Mouse (Mus musculus) lung, embryonic 14.5 days (tissue): ENCODE measurements around the gene Tex44. TPM values are rescaled to one million over a fixed set of nuclear protein-coding genes. Genes with fewer than 3 reads are reported as not detected.

Experiments used
- ATAC-seq: fragments of 200-750 bp; cut with Nextera tagmentation; 2 replicates; pipeline ENCODE4 v1.8.0; 2017; ENCODE audit warnings: mild to moderate bottlenecking, moderate TSS enrichment, moderate library complexity; ENCODE audit not compliant: insufficient read depth
- DNase-seq: peaks from one replicate; pipeline ENCODE4 v3.0.0-alpha.2; 2015
- H3K27ac ChIP-seq: fragments of 300-500 bp; sonication (generic); 2 replicates; pipeline ENCODE4 v1.5.1; 2014; ENCODE audit warnings: low read depth, mild to moderate bottlenecking, moderate library complexity
- H3K27me3 ChIP-seq: fragments of 300-500 bp; sonication (generic); 2 replicates; pipeline ENCODE4 v1.6.1; 2014; ENCODE audit warnings: low read length, control low read depth; ENCODE audit not compliant: insufficient read depth
- H3K36me3 ChIP-seq: fragments of 300-500 bp; sonication (generic); 2 replicates; pipeline ENCODE4 v1.6.1; 2014; ENCODE audit warnings: control low read depth; ENCODE audit not compliant: insufficient read depth
- H3K4me1 ChIP-seq: fragments of 300-500 bp; sonication (generic); 2 replicates; pipeline ENCODE4 v1.6.1; 2014; ENCODE audit warnings: antibody characterized with exemption, control low read depth; ENCODE audit not compliant: insufficient read depth
- H3K4me2 ChIP-seq: fragments of 300-500 bp; sonication (generic); 2 replicates; pipeline ENCODE4 v1.6.1; 2014; ENCODE audit warnings: mild to moderate bottlenecking
- H3K4me3 ChIP-seq: fragments of 300-500 bp; sonication (generic); 2 replicates; pipeline ENCODE4 v1.5.1; 2014; ENCODE audit warnings: low read depth, low read length
- H3K9ac ChIP-seq: fragments of 300-500 bp; sonication (generic); 2 replicates; pipeline ENCODE4 v1.6.1; 2014
- H3K9me3 ChIP-seq: fragments of 300-500 bp; sonication (generic); 2 replicates; pipeline ENCODE4 v1.6.1; 2016; ENCODE audit warnings: low read depth, low read length, control low read depth
- CTCF ChIP-seq: IDR thresholded peaks from 2 replicates; pipeline ENCODE4 v1.5.1; 2016; ENCODE audit warnings: antibody characterized with exemption, low read depth
- WGBS: fragments of 180-500 bp; shearing (Covaris S2); extraction: QIAGEN DNeasy Blood & Tissue Kit; methylation state at CpG from one replicate; pipeline ENCODE4 v1.1.7; 2014; 5-methylcytosine and 5-hydroxymethylcytosine counted together
- polyA plus RNA-seq: library from polyadenylated mRNA; unstranded; fragments of >200 nt; fragmentation: Nextera tagmentation; extraction: Ambion mirVana; gene quantifications from 2 replicates; pipeline ENCODE4 v1.2.1, GENCODE M21; 2014

Tex44 gene
- polyA plus RNA-seq = not detected in 2 replicates

GRCm38 (mm10) chr1:86426128-86426527 is at the start of gene Tex44, which contains the start of gene Nmur1:
TSS of gene Tex44 (plus strand) at chr1:86426329.
TSS of gene Nmur1 (minus strand) at chr1:86426228.
- H3K9me3 ChIP-seq = no peaks in the 10 kb centered on the region
- no peak for DNase-seq
- no peaks in the 10 kb centered on the region for H3K36me3 ChIP-seq
- no peak within 1 kb of the TSS for H3K9ac ChIP-seq
- H3K4me3 ChIP-seq = no peak within 1 kb of the TSS
- no peak within 1 kb of the TSS for H3K27ac ChIP-seq
- H3K4me2 ChIP-seq = no peak within 1 kb of the TSS
- 89% methylated on average over 8 of the region's 8 CpGs for WGBS
- no peaks in the 10 kb centered on the region for H3K27me3 ChIP-seq
- ATAC-seq = no peak
- H3K4me1 ChIP-seq = no peaks in the 10 kb centered on the region
- no peak for TF ChIP-seq CTCF

- TF ChIP-seq CTCF = no peak
- Histone ChIP-seq H3K4me3 (no peak overlapping the region), H3K36me3 (no peaks in the 10 kb centered on the region), H3K9ac (no peak overlapping the region), H3K9me3 (no peaks in the 10 kb centered on the region), H3K27ac (no peak overlapping the region), H3K27me3 (no peaks in the 10 kb centered on the region), H3K4me2 (no peak overlapping the region), H3K4me1 (no peaks in the 10 kb centered on the region)
- ATAC-seq (no peak), DNase-seq (no peak)
- WGBS = 62% methylated on average over 5 of the region's 5 CpGs
Measured at GRCm38 (mm10) chr1:86376354-86376753, 49.8 kb upstream of the Tex44 start.

GRCm38 (mm10) chr1:86378662-86379061 is 47.5 kb upstream of the Tex44 start:
- no peak overlapping the region for H3K4me3 ChIP-seq
- no peak overlapping the region for H3K9ac ChIP-seq
- H3K27ac ChIP-seq = no peak overlapping the region
- no peaks in the 10 kb centered on the region for H3K36me3 ChIP-seq
- no peaks in the 10 kb centered on the region for H3K9me3 ChIP-seq
- TF ChIP-seq CTCF = no peak
- no peak overlapping the region for H3K4me2 ChIP-seq
- WGBS = 41% methylated on average over 6 of the region's 6 CpGs
- ATAC-seq (no peak), DNase-seq (no peak)
- no peaks in the 10 kb centered on the region for H3K4me1 ChIP-seq
- H3K27me3 ChIP-seq = no peaks in the 10 kb centered on the region

GRCm38 (mm10) chr1:86379161-86379569 is 47.0 kb upstream of the Tex44 start:
- ATAC-seq = no peak
- TF ChIP-seq CTCF = no peak
- H3K36me3 ChIP-seq = no peaks in the 10 kb centered on the region
- no peaks in the 10 kb centered on the region for H3K27me3 ChIP-seq
- H3K27ac ChIP-seq = peak overlapping the region; percentile 48; the same call in 1 of the 2 replicates
- no peaks in the 10 kb centered on the region for H3K9me3 ChIP-seq
- H3K9ac ChIP-seq = no peak overlapping the region
- H3K4me3 ChIP-seq = no peak overlapping the region
- H3K4me1 ChIP-seq = no peaks in the 10 kb centered on the region
- no peak overlapping the region for H3K4me2 ChIP-seq
- DNase-seq = no peak
- 60% methylated on average over 9 of the region's 9 CpGs for WGBS

GRCm38 (mm10) chr1:86381027-86381426 is 45.1 kb upstream of the Tex44 start:
- no peaks in the 10 kb centered on the region for H3K9me3 ChIP-seq
- WGBS = 23% methylated on average over 13 of the region's 13 CpGs
- peak; percentile 75 for ATAC-seq
- no peak overlapping the region for H3K27ac ChIP-seq
- H3K36me3 ChIP-seq = no peaks in the 10 kb centered on the region
- H3K4me1 ChIP-seq = no peaks in the 10 kb centered on the region
- DNase-seq = peak; percentile 83
- H3K27me3 ChIP-seq = no peaks in the 10 kb centered on the region
- TF ChIP-seq CTCF = peak; percentile 76
- no peak overlapping the region for H3K9ac ChIP-seq
- no peak overlapping the region for H3K4me3 ChIP-seq
- H3K4me2 ChIP-seq = peak overlapping the region; percentile 39

- H3K4me3 ChIP-seq = no peak overlapping the region
- 2% methylated on average over 11 of the region's 11 CpGs for WGBS
- DNase-seq = peak; percentile 87
- no peaks in the 10 kb centered on the region for H3K36me3 ChIP-seq
- H3K9me3 ChIP-seq = no peaks in the 10 kb centered on the region
- H3K27me3 ChIP-seq = no peaks in the 10 kb centered on the region
- peak; percentile 48 for ATAC-seq
- no peaks in the 10 kb centered on the region for H3K4me1 ChIP-seq
- peak; percentile 96 for TF ChIP-seq CTCF
- H3K27ac ChIP-seq = no peak overlapping the region
- no peak overlapping the region for H3K9ac ChIP-seq
- H3K4me2 ChIP-seq = no peak overlapping the region
Measured at GRCm38 (mm10) chr1:86389230-86389629, 36.9 kb upstream of the Tex44 start.

- H3K4me1 ChIP-seq = no peaks in the 10 kb centered on the region
- WGBS = 58% methylated on average over 2 of the region's 2 CpGs
- H3K9ac ChIP-seq = no peak overlapping the region
- no peak overlapping the region for H3K4me3 ChIP-seq
- no peak for TF ChIP-seq CTCF
- H3K27ac ChIP-seq = no peak overlapping the region
- no peaks in the 10 kb centered on the region for H3K27me3 ChIP-seq
- ATAC-seq = no peak
- no peaks in the 10 kb centered on the region for H3K36me3 ChIP-seq
- no peak overlapping the region for H3K4me2 ChIP-seq
- no peaks in the 10 kb centered on the region for H3K9me3 ChIP-seq
- no peak for DNase-seq
Measured at GRCm38 (mm10) chr1:86391425-86391824, 34.7 kb upstream of the Tex44 start.

GRCm38 (mm10) chr1:86393219-86393618 is 32.9 kb upstream of the Tex44 start:
- H3K27ac ChIP-seq = no peak overlapping the region
- 69% methylated on average over 3 of the region's 3 CpGs for WGBS
- no peaks in the 10 kb centered on the region for H3K27me3 ChIP-seq
- H3K36me3 ChIP-seq = no peaks in the 10 kb centered on the region
- no peak for TF ChIP-seq CTCF
- no peaks in the 10 kb centered on the region for H3K9me3 ChIP-seq
- no peaks in the 10 kb centered on the region for H3K4me1 ChIP-seq
- no peak overlapping the region for H3K4me3 ChIP-seq
- DNase-seq = no peak
- H3K4me2 ChIP-seq = no peak overlapping the region
- H3K9ac ChIP-seq = no peak overlapping the region
- no peak for ATAC-seq
